Mouse (Mus musculus) c-Kit-positive CD71-negative TER-119-negative erythroid progenitor cells, embryonic 14.5 days (primary cell): ENCODE measurements around the gene Crabp2.
"Not testable (repeated sequence)": the region's sequence is repeated elsewhere in the genome, so short reads cannot be mapped to it uniquely, and the experiment has no call there.

ENCODE experiments used
- DNase-seq: peaks from one replicate; pipeline ENCODE4 v3.0.0-alpha.2; 2013; ENCODE audit warnings: low read depth

The Crabp2 gene

GRCm38 (mm10) chr3:87948378-87949265 is at the start of gene Crabp2:
TSS of gene Crabp2 (plus strand) at chr3:87948666.
- no peak for DNase-seq

- no peak for DNase-seq
Observed at GRCm38 (mm10) chr3:87899266-87899665, 49.2 kb upstream of the Crabp2 start.

DNA sequence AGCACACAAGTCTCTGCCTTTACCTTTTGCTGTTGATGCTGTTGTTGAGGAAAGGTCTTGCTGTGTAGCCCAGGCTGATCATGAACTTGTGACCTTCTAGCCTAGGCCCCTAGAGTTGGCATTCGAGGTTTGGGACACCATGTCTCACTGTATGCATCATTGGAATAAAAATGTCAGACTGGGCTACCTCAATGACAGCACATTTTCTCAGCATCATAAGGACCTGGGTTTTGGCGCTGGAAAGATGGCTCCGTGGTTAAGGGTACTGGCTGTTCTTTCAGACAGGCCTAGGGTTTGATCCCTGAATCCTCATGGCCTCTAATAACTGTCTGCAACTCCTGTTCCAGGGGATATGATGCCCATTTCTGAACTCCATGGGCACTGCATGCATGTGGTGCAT is 48.7 kb upstream of the Crabp2 start:
- no peak for DNase-seq

GRCm38 (mm10) chr3:87901036-87901624 is 47.3 kb upstream of the Crabp2 start:
- DNase-seq, result peak; percentile 72

GRCm38 (mm10) chr3:87901959-87902358 is 46.5 kb upstream of the Crabp2 start:
- DNase-seq, result not testable (repeated sequence)

DNA sequence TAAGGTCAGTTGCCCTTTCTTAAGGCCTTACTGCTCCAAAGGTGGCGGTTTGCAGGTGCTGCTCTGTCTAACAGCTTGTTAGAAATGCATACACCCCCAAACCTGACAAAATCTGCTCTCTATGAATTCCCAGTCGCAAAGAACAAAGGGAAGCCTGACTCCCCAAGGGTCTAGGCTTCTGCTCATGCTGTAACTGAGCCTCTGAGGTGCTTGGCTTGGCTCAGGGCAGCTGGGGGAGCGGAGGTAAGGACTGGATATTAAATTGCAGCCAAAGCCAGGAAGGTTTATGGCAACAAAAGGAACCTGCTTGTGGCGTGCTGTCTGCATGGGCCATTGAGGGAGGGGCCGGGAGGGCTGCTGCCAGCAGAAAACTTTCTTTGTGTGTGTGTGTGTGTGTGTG is 44.6 kb upstream of the Crabp2 start:
- no peak for DNase-seq

- peak; percentile 94 for DNase-seq
Observed at GRCm38 (mm10) chr3:87905880-87906485, 42.5 kb upstream of the Crabp2 start, which contains the start of gene Hdgf. TSS of gene Hdgf (plus strand) at chr3:87906321.

GRCm38 (mm10) chr3:87906601-87906980 is 41.9 kb upstream of the Crabp2 start:
- no peak for DNase-seq

DNA sequence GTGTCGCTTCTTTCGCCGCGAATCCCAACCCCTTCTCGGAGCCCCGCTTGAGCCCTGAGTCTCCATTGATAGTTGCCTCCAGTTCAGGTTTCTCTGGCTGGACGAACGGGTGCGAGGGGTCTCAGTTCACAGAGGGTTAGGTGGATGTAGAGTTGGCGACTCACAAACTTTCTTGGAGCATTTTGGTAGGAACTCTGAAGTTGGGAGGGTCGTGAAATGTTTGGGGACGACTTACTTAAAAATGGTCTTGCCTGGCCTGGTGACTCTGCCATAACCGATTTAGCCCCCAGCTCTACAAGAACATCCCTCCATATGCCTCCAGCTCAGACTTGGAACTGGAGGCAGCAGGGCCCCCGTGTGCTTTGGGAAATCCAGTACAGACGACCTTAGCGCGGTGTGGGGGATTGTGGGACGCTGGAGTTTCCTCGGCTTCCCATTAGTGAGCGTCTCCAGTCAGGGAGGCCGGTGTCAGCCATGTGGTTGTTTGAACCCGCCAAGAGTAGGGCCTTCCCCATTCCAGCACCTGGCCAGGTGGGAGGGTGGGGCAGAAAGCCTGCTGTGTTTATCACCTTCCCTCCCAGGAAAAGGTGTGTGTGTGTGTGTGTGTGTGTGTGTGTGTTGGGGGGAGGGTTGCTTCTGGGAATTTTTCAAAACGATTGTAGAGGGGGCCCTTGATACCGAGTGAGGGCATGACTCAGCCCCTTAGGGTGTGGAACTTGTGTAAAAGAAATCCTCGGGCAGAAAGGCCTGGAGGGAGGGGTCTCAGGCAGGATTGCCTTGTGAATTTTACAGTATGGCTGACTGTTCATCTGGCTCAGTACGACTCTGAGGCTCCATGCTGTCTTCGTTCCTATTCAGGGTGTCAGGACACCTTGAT is 41.2 kb upstream of the Crabp2 start:
- DNase-seq, result peak; percentile 23

DNA sequence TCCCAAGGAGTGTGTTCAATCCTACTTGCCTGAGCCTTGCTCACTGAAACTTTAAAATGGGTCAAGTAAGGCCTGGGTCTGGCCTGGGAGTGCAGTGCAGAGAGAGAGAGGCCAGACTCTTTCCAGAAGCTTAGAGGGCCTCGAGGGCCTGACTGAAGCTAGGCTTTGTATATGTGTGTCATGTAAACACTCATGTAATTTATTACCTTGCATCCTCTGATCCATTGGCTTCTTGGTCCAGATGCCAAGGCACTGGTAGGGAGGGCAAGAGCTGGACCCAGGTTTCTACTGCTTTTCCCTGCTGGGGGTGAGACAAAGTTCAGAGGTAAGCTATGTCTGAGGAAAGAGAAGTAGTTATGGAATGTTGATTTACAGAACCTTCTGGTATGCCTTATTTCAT is 40.6 kb upstream of the Crabp2 start:
- DNase-seq, result no peak

DNA sequence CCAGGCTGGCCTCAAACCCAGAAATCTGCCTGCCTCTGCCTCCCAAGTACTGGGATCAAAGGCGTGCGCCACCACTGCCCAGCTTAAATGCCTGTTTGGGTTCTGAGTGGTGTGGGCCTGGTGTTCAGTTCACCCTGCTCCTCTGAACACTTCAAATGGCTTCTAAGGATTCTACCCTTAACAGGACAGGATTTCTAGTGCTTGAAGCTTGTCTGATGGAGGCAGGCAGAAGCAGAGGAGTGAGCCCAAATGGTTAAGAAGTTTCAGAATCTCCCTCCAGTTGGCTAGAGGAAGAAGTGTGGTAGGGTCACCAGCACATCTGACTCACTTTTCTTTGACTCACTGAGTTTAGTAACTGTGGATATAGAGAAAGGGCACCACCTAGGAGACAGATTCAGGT is 39.1 kb upstream of the Crabp2 start:
- peak; percentile 29 for DNase-seq

- no peak for DNase-seq
Observed at GRCm38 (mm10) chr3:87909874-87910273, 38.6 kb upstream of the Crabp2 start.

GRCm38 (mm10) chr3:87910573-87911141 is 37.8 kb upstream of the Crabp2 start:
- peak; percentile 24 for DNase-seq

GRCm38 (mm10) chr3:87913491-87913890 is 35.0 kb upstream of the Crabp2 start:
- DNase-seq, result no peak

DNA sequence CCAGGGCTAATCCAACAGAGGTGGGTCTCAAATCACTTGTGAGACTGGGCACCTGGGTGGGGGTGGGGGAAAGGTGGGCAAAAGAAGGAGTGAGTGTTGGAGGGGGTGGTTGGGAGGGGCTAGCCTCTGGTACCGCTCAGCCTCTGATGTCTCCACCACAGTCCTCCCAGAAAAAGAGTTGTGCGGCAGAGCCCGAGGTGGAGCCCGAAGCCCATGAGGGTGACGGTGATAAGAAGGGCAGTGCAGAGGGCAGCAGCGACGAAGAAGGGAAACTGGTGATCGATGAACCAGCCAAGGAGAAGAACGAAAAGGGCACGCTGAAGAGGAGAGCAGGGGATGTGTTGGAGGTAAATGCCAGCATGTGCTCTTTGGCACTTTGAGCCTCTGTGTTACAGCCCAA is 34.6 kb upstream of the Crabp2 start:
- DNase-seq, result no peak

GRCm38 (mm10) chr3:87916990-87917389 is 31.5 kb upstream of the Crabp2 start:
- no peak for DNase-seq

DNA sequence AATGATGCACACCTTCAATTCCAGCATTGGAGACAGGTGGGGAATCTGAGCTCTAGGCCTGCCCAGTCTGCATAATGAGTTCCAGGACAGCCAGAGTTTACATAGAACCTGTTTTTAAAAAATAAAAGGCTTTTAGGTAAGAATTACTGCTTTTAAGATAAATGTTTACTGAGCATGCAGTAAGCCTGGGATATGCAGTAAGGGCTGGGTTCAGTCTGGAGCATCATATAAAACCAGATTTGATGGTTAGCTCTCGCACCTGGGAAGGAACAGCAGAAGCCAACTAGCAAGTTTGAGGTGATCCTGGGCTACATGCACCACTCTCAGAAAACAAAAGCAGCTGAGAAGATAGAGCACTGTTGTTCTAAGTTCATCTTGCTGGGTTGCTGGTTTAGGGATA is 29.9 kb upstream of the Crabp2 start:
- no peak for DNase-seq

- peak; percentile 79 for DNase-seq
Observed at GRCm38 (mm10) chr3:87919336-87920108, 28.9 kb upstream of the Crabp2 start, which contains the start of gene Mrpl24. TSS of gene Mrpl24 (plus strand) at chr3:87919506.

DNA sequence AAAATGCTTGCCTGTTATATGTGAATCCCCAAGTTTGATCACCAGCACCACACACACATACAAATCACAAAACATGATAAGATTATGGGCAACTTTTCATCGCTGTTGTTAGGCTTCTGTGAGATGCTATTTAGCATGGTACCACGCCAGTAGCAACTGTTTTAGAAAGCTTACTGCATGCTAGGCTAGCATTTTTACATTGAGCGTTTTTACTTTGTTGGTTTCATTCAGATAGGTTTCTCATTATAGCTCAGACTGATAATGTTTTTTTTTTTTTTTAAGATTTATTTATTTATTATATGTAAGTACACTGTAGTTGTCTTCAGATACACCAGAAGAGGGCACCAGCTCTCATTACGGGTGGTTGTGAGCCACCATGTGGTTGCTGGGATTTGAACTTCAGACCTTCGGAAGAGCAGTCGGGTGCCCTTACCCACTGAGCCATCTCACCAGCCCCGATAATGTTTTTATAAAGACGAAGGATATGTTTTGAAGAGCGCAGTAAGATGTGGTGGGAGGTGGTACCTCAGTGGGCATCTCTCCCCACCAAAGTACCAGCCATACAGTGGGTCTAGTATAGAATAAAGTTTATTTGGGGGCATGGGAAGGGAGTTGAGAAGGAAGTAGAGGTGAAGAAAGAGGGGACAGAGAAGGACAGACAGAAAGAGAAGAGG is 28.1 kb upstream of the Crabp2 start:
- no peak for DNase-seq

DNA sequence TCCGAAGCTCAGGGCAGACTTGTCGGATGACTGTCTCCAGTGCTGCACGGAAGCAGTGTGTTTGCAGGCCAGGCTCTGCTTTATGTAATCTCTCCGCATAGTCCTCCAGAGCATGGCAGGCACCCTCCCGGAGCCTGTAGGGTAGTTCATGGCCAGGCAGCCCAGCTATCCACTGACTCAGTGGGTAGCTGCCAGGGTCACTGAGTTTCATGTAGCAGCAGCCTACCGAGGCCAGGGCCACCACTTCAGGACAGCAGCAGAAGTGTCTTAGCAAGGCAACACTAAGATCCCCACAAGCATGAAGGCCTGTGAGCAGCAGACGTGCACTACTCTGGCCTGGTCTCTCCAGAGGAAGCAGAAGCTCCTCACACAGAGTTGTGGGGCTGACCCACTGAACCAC is 23.5 kb upstream of the Crabp2 start:
- no peak for DNase-seq
